Mouse (Mus musculus): ENCODE measurements around the gene Il4ra.

DNA sequence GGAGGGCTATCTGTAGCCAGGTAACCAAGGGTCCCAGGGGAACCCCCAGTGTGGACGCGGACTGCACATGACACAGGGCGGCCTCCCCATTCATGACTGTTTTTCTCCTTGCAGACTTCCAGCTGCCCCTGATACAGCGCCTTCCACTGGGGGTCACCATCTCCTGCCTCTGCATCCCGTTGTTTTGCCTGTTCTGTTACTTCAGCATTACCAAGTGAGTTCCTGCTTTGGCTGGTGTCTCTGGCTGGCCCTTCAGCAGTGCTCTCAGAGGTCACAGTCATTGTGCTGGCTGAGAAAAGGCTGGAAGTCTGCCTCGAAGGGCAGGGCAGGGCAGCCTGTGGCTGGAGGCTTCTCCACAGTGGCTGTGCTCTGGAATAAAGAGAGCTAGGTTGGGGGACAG is 20.8 kb downstream of the Il4ra start:
- no peak for TF ChIP-seq USF1 (IDR thresholded peaks at IDR 0.05; ENCODE audit: low read depth)
- no peak for TF ChIP-seq CTCF (IDR thresholded peaks at IDR 0.05; ENCODE audit: control insufficient read depth, insufficient read depth, insufficient read length)
